Mouse (Mus musculus) left cerebral cortex, postnatal 36 days (tissue): Measurements from ENCODE around the gene Gspt1. TPM values are rescaled to one million over a fixed set of nuclear protein-coding genes. Genes with fewer than 3 reads are reported as not detected.

ENCODE experiments used
- DNase-seq, 2 experiments: peaks; one replicate each; pipeline ENCODE4 v3.0.0; 2021 to 2022; ENCODE audit warnings: low spot score in 2 of 2, mixed read lengths in 1 of 2
- intact Hi-C: fragments of 180-260 bp; cut with DNase I; formaldehyde crosslinking; loops from one replicate; pipeline ENCODE4 v1.15.1; 2025
- total RNA-seq, 2 experiments: library from RNA; stranded (reverse); gene quantifications; 2 replicates each; pipeline ENCODE4 v1.2.3; 2021

The Gspt1 gene
- total RNA-seq, 2 experiments from 2014 or later = 80.4 to 85.9 TPM

DNA sequence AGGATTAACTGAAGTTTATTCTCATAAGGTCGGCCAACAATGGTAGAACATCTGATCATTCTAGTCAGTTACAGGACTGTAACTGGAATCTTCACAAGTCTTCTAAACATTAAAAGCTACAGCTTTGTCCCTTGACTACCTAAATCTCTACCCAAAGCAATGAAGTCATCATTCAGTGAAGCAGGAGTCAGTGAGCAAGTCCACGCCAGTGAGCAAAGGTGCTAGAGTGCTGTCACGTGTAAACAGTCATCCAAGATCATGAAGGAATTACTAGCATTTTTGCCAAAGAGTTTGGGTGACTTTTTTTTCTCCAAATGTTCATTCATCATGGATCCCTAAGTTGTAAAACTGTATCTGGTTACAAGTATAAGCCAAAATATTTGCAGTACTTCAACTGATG, 36.3 kb downstream of the Gspt1 start:
- no peak for DNase-seq
- intact Hi-C loops = no loop called here

DNA sequence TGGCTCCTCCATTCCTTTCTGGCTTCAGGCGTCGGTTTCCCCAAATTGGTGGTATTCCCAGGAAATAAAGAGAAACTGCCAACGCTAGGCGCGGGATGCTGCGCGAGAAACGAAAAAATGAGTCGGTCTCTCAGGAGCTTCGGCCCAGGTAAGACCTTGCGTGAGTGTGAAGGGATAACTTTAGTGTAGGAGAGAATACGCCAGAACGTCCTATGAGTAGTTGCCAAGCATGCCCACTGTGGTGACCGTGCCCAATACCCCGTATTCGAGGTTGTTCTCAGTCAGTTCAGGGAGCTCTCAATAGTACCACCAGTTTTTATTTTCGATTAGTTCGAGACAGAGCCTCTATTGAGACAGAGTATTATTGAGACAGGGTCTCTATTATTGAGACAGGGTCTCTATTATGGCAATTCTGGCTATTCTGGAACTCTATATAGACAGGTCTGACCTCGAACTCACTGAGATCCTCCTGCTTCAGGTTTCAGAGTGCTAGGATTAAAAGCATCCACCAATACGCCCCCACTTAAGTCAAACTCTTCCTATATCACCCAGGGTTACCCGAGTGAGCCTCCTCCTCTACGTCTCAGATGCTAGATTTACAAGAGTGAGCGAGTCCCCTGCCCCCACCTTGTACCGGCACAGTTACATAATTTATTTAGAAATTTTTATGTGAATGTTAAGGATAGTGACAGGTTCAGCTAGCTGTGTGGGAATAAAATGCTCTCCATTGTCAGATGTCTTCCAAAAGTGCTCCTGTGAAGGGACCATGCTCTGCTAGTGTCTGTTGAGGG, 50.3 kb downstream of the Gspt1 start:
- intact Hi-C loops = loop anchor here (2.0 kb wide), 1 partner anchor 51 kb away; the partner anchor contains the start of gene Gspt1

DNA sequence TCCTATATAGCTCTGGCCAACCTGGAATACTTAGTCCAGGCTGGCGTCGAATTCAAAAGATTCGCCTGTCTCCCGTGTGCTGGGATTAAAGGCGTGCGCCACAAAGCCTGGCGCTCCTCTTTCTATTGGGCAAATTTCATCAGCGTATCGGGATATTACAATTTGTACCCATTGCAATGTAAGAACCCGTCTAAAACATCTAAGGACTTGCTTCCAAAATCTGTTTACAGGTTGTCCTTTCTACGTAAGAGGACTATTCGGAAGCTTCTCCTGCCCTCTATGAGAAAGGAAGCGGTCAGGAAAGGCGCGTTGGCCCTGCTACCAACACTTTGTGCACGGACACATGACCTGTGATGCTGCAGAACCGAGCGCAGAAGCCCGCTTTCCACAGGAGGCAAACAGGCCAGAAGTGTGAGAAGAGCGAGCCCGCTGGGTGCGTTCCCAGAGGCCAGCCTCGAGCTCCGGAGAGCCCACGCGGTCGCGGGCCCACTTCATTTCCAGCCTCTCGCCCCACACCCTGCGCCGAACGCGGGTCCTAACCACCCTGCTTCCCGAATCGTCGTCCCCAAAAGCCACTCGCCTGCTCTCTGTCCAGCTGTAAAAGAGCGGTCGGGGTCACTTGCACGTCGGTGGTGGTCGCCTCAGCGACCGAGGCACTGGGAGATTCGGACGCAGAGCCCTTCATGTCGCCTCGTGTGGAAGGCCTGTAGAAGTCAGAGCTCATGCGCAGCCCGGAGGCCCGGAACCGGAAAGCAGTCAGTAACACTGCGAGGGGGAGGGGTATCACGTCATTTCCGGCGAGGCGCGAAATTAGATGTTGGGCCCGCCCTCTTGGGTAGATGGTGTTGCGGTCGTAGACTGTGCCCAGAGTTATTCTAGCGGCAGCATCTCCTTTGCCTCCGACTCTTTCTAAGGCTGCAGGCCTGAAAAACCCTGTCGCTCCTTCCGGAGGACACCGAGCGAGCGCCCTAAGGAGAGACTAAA, 51.3 kb downstream of the Gspt1 start, which contains the start of gene Rsl1d1:
Gene Rsl1d1, minus strand, starts transcription at position 761 of the 984 bp plus-strand sequence.
- intact Hi-C loops = loop anchor here (2.0 kb wide), 1 partner anchor 52 kb away; the partner anchor contains the start of gene Gspt1
- DNase-seq = peak; percentile 89

More for the DNA sequence above, 50.3 kb downstream of the Gspt1 start:
- DNase-seq = no peak

DNA sequence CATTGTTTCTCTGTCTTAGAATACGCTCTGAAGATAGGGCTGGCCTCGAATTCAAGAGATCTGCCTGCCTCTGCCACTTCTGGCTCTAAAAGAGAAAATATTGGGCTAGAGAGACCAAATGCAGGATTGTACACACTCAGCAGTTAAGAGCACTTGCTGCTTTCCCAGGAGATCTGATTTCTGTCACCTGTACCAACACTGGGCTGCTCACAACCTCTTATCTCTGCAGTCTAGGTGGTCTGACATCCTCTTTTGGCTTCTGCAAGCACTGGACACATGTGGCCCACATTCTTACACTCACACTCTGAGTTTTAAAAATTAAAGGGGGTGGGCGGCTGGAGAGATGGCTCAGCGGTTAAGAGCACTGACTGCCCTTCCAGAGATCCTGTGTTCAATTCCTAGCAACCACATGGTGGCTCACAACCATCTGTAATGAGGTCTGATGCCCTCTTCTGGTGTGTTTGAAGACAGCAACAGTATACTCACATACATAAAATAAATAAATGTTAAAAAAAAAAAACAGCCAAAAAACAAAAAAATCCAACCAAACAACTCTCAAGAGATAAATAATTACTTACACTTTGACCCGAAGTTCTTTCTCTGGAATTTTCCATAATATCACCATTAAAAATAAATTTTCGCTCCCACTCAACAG, 52.3 kb downstream of the Gspt1 start:
- intact Hi-C loops = loop anchor here (2.0 kb wide), 1 partner anchor 53 kb away; the partner anchor contains the start of gene Gspt1

DNA sequence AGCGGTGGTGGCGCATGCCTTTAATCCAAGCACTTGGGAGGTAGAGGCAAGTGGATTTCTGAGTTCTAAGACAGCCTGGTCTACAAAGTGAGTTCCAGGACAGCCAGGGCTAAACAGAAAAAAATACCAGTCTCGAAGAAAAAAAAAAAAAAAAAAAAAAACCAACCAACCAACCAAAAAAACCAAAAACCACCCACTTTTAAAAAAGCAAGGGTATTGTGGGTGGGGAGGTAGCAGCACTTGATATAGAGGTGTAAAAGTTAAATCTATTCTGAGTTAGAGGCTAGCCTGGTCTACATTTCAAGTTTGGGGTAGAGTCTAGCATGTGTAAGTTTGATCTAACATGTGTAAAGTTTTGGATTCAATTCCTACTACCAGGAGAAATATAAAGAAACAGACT, 53.9 kb downstream of the Gspt1 start:
- intact Hi-C loops = no loop called here

More for the DNA sequence above, 52.3 kb downstream of the Gspt1 start:
- DNase-seq = no peak

DNA sequence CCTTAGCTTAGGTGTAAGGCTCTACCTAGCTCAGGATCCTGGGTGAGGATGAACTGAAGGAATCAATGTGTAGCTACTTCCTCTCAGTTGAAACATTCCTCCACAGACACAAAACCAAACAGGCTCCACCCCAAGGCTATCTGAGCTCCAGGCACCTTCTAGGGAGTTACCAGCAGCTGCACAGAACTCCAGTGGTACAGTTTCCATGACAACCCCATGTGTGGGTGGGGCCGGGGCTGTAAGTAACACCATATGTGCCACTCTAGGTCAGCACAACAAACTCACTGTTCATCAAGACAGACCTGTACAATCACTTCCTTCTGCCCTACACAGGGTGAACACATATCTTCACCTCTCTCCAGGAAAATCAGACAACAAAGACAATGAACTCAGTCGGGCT, 55.7 kb downstream of the Gspt1 start:
- DNase-seq = no peak
- intact Hi-C loops = no loop called here

More for the DNA sequence above, 53.9 kb downstream of the Gspt1 start:
- no peak for DNase-seq

DNA sequence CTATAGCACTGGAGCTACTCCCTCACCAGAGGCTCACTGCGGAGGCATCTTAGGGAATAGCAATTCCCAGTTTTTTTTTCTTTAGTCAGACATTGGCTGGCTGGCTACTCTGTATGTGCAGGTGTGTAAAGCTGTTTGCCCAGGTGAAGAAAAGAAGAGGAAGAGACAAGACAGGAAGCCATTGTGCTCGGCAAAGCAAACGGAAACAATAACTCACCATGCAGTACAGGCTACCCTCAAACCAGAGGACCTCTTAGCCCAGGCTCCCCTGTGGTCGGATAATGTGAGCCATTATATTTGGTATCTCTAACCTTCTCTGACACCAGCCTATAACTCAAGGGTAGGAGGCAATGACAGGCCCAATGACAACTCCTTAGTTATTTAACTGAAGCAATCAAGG, 57.1 kb downstream of the Gspt1 start:
- intact Hi-C loops = no loop called here
- DNase-seq = no peak

DNA sequence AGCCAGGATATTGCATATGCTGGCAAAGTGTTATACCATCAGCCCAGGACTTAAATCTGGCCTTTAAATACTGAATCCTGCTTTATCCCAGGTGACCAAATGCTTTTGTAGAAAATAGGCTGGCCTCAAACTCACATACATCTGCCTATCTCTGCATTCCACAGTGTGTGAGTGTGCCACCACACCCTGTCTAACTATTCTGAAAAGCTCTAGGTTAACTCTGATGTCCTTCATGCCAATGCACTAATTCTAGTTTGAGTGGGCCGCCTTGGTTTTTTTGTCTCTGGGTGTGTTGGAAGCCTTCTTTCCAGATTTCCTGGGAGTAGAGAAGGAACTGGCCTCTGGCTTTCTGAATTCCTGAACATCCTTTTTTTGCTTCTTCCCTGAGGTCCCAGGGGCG, 60.9 kb downstream of the Gspt1 start:
- no peak for DNase-seq
- intact Hi-C loops = no loop called here

DNA sequence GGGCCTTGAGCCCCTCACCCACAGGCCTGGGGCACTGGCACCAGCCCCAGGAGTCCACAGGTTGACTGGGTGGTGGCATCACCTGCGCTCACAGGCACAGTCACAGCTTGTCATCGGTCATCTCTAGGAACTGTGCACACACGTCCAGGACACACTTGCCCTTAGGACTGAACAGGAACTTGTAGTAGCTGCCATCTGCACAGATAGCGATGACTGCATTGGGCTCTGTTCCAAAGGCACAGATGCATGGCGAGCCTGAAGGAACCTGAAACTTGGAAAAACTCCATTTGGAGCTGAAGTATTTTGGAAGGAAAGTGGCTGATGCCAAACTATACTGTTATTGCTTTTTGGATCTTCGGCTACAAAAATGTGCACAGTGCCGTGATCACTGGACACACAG, 64.0 kb downstream of the Gspt1 start:
- intact Hi-C loops = no loop called here
- DNase-seq = peak; percentile 21 to 30

DNA sequence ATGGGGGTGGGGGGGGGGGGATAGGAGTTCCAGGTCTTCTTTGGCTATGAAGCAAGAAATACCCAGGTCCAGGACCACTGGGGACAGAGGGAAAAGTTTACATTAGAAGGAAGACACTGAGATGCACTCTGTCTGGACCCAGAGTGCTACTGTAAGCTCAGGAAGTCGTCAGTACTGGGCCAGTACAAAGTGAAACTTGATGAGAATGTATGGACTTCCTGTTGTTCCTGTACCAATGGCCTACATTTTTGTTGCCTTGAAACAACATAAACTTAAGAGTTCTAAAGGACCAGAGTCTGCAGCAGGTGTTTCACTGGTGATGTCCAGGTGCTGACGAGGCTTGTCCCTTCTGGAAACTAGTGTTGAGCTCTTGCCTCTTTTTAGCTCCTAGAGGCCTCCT, 76.7 kb downstream of the Gspt1 start:
- DNase-seq = no peak
- intact Hi-C loops = loop anchor here (5.0 kb wide), 2 partner anchors 45 to 305 kb away; partner anchors contain the start of gene Txndc11

DNA sequence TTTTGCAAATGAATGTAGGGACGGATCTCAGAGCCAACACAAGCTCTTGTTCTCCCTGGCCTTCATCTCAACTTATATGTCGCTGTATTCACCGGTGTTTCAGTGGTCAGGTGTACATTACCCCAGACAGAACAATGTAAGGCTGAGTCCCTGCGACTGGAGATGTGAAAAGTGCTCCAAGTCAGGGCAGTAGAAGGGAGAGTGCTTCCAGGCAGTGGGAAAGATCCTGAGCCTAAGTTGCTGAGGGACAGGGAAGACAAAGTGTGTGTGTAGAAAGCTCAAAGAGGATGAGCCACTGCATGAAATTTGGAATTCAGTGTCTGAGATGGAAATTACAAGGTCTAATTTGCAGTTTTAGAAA, 77.3 kb downstream of the Gspt1 start:
- no peak for DNase-seq
- intact Hi-C loops = loop anchor here (1.0 to 5.0 kb wide), 3 partner anchors 45 to 305 kb away; partner anchors contain the start of genes Gspt1 and Txndc11

DNA sequence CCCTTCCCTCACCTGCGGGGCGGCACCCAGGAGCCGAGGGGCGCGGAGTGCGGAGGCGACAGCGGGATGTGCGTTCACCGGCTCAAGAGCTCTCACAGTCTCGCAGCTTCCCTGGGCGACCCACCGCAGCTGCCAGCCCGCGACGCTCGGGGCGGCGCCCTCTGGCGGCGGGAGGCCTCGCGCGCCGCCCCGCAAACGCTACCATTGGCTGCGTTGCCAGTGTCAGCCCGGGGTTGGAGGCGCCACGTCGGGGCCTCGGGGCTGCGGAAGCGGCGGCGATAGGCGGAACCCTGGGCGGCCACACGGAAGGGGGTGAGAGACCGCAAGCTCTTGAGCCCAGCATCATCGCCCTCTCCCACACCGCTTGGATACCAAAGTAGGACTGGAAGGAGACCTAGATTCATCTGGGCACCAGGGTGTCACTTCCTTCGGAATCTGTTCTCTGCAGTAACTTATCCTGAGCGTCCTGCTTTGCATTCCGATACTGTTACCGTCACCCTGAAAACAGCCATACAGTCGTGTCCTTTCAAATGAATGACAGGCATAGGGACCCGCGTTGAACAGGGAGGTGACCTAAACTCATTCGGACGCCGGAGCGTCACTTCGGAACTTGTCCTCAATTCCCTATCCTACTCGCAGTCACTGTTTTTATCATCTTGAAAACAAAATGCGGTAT, 77.8 kb downstream of the Gspt1 start, which contains the start of gene Zc3h7a:
Gene Zc3h7a, minus strand, starts transcription at position 186 of the 676 bp plus-strand sequence.
- intact Hi-C loops = loop anchor here (1.0 to 5.0 kb wide), 3 partner anchors 44 to 304 kb away; partner anchors contain the start of genes Gspt1 and Txndc11
- peak; percentile 89 to 93 for DNase-seq

DNA sequence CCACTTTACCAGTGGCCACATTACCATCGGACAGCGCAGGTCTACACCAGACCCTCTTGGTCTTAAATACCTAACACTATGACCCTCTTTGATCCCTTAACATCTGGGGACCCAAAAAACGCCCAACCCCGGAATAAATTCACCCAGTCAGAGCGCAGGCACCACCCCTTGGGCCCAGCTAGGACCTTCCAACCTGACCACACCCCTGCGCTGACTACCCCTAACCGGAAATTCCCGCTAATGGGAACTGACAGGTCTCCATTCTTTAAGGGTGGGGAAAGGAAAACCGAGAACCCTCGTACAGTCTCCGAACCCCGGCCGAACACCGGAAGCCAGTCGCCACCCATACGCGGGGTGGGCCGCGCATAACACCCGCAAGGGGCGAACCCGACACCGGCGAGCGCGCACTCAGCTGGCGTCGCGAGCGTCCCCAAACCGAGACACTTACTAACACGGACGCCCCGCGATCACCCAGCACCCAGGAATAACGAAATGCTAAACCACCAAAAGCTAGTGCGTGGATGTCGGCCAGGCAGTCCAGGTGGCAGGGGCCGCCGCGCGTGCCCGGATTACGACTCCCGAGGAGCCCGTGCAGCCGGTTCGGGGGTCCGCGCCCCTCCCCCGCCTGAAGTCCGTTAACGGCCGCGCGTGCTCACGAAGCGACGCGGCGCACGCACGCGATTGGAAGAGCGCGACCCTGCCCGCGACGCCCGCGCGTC, 78.5 kb downstream of the Gspt1 start:
- intact Hi-C loops = loop anchor here (1.0 to 5.0 kb wide), 3 partner anchors 43 to 303 kb away; partner anchors contain the start of genes Gspt1 and Txndc11
- DNase-seq = peak; percentile 62 to 72

DNA sequence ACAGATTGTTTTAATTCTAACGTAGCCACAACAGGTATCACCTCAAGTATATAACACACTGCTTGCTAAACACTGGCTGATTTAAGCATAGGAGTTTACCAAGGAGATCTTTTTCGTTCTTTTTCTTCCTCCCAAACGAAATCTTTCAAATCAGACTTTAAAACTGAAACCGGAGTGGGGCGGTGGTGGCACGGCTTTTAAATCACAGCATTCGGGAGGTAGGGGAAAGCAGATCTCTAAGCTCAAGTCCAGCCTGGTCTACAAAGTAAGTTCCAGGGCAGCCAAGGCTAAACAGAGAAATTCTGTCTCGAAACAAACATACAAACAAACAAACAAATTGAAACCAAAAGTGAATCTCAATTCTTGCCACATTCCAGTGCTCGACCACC, 79.0 kb downstream of the Gspt1 start:
- intact Hi-C loops = loop anchor here (5.0 kb wide), 2 partner anchors 43 to 303 kb away; partner anchors contain the start of gene Txndc11

DNA sequence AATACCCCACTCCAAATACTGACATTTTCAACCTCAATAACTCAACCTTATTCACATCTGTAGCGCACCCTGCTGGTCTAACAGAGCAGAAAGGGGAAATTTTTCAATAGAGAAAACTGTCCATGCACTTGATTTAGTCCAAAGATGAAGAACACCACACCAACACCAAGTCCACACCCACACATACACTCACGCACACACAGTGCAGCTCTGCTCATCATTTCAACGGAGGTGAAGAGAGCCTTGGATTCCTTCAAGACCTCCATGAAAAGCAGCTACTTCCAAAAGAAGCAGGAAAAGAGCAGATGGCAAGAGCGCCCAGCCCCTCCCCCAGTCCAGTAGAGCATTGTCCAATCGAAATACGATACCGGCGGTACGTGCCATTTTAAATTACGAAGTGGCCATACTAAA, 79.4 kb downstream of the Gspt1 start:
- intact Hi-C loops = loop anchor here (5.0 kb wide), 2 partner anchors 42 to 302 kb away; partner anchors contain the start of gene Txndc11

More for the DNA sequence above, 79.0 kb downstream of the Gspt1 start:
- no peak for DNase-seq

DNA sequence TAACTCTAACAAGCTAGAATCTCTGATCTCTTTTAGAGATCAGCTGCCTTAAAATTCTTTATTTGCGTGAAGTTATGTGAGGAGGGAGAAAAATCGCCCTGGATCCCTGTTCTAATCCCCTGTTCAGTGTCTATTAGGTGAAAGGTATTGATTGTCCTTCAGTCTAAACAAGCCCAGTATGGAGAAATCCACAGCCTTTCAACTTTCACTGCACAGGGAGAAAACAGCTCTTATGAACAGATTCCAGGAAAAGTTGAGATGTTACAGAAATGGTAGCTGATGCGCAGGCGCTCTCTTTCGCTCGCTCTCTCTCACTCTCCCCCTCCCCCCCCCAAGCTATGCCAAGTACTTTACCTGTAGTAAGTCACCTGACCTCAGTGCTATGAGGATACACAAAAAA, 82.4 kb downstream of the Gspt1 start:
- intact Hi-C loops = no loop called here

More for the DNA sequence above, 79.4 kb downstream of the Gspt1 start:
- DNase-seq = peak; percentile 33 to 40

More for the DNA sequence above, 82.4 kb downstream of the Gspt1 start:
- no peak for DNase-seq
